Mouse (Mus musculus): ENCODE measurements at regions not wholly inside any gene's neighbourhood (a gene's known extent, or its start where the extent isn't known, plus 50 kb on each side); places are given as distances from the start of the nearest gene placed in this dataset.

- no peak for DNase-seq
- no peaks in the 10 kb centered on the region for H3K79me2 ChIP-seq (replicated peaks; ENCODE audit: control insufficient read depth, insufficient read depth, low read length)
- no peaks in the 10 kb centered on the region for H3K4me1 ChIP-seq (ENCODE audit: control insufficient read depth, insufficient read depth, low read length)
- no peak overlapping the region for H3K27ac ChIP-seq
- H3K4me3 ChIP-seq: no peak overlapping the region
- no peaks in the 10 kb centered on the region for H3K36me3 ChIP-seq (ENCODE audit: control insufficient read depth, insufficient read depth, low read length)
- 93% methylated on average over 2 of the region's 2 CpGs for WGBS
- intact Hi-C loops (cut with DNase I): no loop called here
- H3K27me3 ChIP-seq (ENCODE audit: control insufficient read depth, insufficient read depth, low read length): no peaks in the 10 kb centered on the region
- no peak overlapping the region for H3K9ac ChIP-seq (ENCODE audit: low read depth, low read length)
- TF ChIP-seq CTCF (IDR thresholded peaks at IDR 0.05): no peak
- TF ChIP-seq EP300 (IDR thresholded peaks at IDR 0.05; ENCODE audit: insufficient read depth, low read depth, low read length): no peak
- no peak for TF ChIP-seq POLR2A (IDR thresholded peaks at IDR 0.05; ENCODE audit: insufficient read depth, low read depth, low read length)
These were observed 124.5 kb upstream of the Syt13 start for GRCm38 (mm10) chr2:92790374-92790773.

- DNase-seq: no peak
- H3K4me3 ChIP-seq: no peak overlapping the region
- no peaks in the 10 kb centered on the region for H3K79me2 ChIP-seq (replicated peaks; ENCODE audit: control insufficient read depth, insufficient read depth, low read length)
- no peak overlapping the region for H3K27ac ChIP-seq
- no peaks in the 10 kb centered on the region for H3K4me1 ChIP-seq (ENCODE audit: control insufficient read depth, insufficient read depth, low read length)
- intact Hi-C loops (cut with DNase I): no loop called here
- H3K27me3 ChIP-seq (ENCODE audit: control insufficient read depth, insufficient read depth, low read length): no peaks in the 10 kb centered on the region
- H3K9ac ChIP-seq (ENCODE audit: low read depth, low read length): no peak overlapping the region
- WGBS: 94% methylated on average over 4 of the region's 4 CpGs
- no peak for TF ChIP-seq POLR2A (IDR thresholded peaks at IDR 0.05; ENCODE audit: insufficient read depth, low read depth, low read length)
- no peak for TF ChIP-seq EP300 (IDR thresholded peaks at IDR 0.05; ENCODE audit: insufficient read depth, low read depth, low read length)
- no peak for TF ChIP-seq CTCF (IDR thresholded peaks at IDR 0.05)
- no peaks in the 10 kb centered on the region for H3K36me3 ChIP-seq (ENCODE audit: control insufficient read depth, insufficient read depth, low read length)
These were observed 115.1 kb upstream of the Syt13 start for GRCm38 (mm10) chr2:92799770-92800169.

- no peaks in the 10 kb centered on the region for H3K36me3 ChIP-seq (ENCODE audit: control insufficient read depth, insufficient read depth, low read length)
- no peaks in the 10 kb centered on the region for H3K4me1 ChIP-seq (ENCODE audit: control insufficient read depth, insufficient read depth, low read length)
- no peaks in the 10 kb centered on the region for H3K27me3 ChIP-seq (ENCODE audit: control insufficient read depth, insufficient read depth, low read length)
- no peak for TF ChIP-seq EP300 (IDR thresholded peaks at IDR 0.05; ENCODE audit: insufficient read depth, low read depth, low read length)
- no peak for TF ChIP-seq CTCF (IDR thresholded peaks at IDR 0.05)
- no peak for TF ChIP-seq POLR2A (IDR thresholded peaks at IDR 0.05; ENCODE audit: insufficient read depth, low read depth, low read length)
- H3K27ac ChIP-seq: no peak overlapping the region
- 48% methylated on average over 5 of the region's 5 CpGs for WGBS
- no peak for DNase-seq
- H3K4me3 ChIP-seq: no peak overlapping the region
- intact Hi-C loops (cut with DNase I): no loop called here
- H3K79me2 ChIP-seq (replicated peaks; ENCODE audit: control insufficient read depth, insufficient read depth, low read length): no peaks in the 10 kb centered on the region
- no peak overlapping the region for H3K9ac ChIP-seq (ENCODE audit: low read depth, low read length)
These were observed 114.2 kb upstream of the Syt13 start for GRCm38 (mm10) chr2:92800667-92801066.

GRCm38 (mm10) chr2:92804916-92805315, 110.0 kb upstream of the Syt13 start:
- intact Hi-C loops (cut with DNase I): loop anchor here (2.0 kb wide), 1 partner anchor 62 kb away; no protein-coding TSS in a partner anchor
- H3K36me3 ChIP-seq (ENCODE audit: control insufficient read depth, insufficient read depth, low read length): no peaks in the 10 kb centered on the region
- 50% methylated on average over 1 of the region's 1 CpGs for WGBS
- DNase-seq: peak in 1 of 2 experiments; percentile 14
- H3K4me3 ChIP-seq: no peak overlapping the region
- TF ChIP-seq EP300 (IDR thresholded peaks at IDR 0.05; ENCODE audit: insufficient read depth, low read depth, low read length) (no peak), CTCF (IDR thresholded peaks at IDR 0.05) (no peak), POLR2A (IDR thresholded peaks at IDR 0.05; ENCODE audit: insufficient read depth, low read depth, low read length) (no peak)
- H3K79me2 ChIP-seq (replicated peaks; ENCODE audit: control insufficient read depth, insufficient read depth, low read length): no peaks in the 10 kb centered on the region
- H3K27me3 ChIP-seq (ENCODE audit: control insufficient read depth, insufficient read depth, low read length): no peaks in the 10 kb centered on the region
- no peaks in the 10 kb centered on the region; the same call in 1 of the 2 replicates for H3K4me1 ChIP-seq (ENCODE audit: control insufficient read depth, insufficient read depth, low read length)
- no peak overlapping the region for H3K9ac ChIP-seq (ENCODE audit: low read depth, low read length)
- no peak overlapping the region for H3K27ac ChIP-seq

GRCm38 (mm10) chr2:92805761-92806160, 109.1 kb upstream of the Syt13 start:
- WGBS: 51% methylated on average over 4 of the region's 4 CpGs
- no peak overlapping the region for H3K4me3 ChIP-seq
- intact Hi-C loops (cut with DNase I): loop anchor here (2.0 kb wide), 1 partner anchor 63 kb away; no protein-coding TSS in a partner anchor

GRCm38 (mm10) chr2:92806481-92807195, 108.3 kb upstream of the Syt13 start:
- Histone ChIP-seq H3K79me2 (replicated peaks; ENCODE audit: control insufficient read depth, insufficient read depth, low read length) (no peaks in the 10 kb centered on the region), H3K27me3 (ENCODE audit: control insufficient read depth, insufficient read depth, low read length) (no peaks in the 10 kb centered on the region), H3K27ac (no peak overlapping the region), H3K36me3 (ENCODE audit: control insufficient read depth, insufficient read depth, low read length) (no peaks in the 10 kb centered on the region), H3K4me1 (ENCODE audit: control insufficient read depth, insufficient read depth, low read length) (no peaks in the 10 kb centered on the region; the same call in none of the 2 replicates), H3K4me3 (no peak overlapping the region), H3K9ac (ENCODE audit: low read depth, low read length) (no peak overlapping the region)
- no peak for TF ChIP-seq CTCF (IDR thresholded peaks at IDR 0.05)
- no peak for TF ChIP-seq EP300 (IDR thresholded peaks at IDR 0.05; ENCODE audit: insufficient read depth, low read depth, low read length)
- no peak for TF ChIP-seq POLR2A (IDR thresholded peaks at IDR 0.05; ENCODE audit: insufficient read depth, low read depth, low read length)
- WGBS: 19% methylated on average over 6 of the region's 7 CpGs
- no peak for DNase-seq
- intact Hi-C loops (cut with DNase I): no loop called here

More at GRCm38 (mm10) chr2:92805761-92806160, 109.1 kb upstream of the Syt13 start:
- DNase-seq: no peak
- Histone ChIP-seq H3K4me1 (ENCODE audit: control insufficient read depth, insufficient read depth, low read length) (no peaks in the 10 kb centered on the region; the same call in none of the 2 replicates), H3K36me3 (ENCODE audit: control insufficient read depth, insufficient read depth, low read length) (no peaks in the 10 kb centered on the region), H3K27me3 (ENCODE audit: control insufficient read depth, insufficient read depth, low read length) (no peaks in the 10 kb centered on the region), H3K9ac (ENCODE audit: low read depth, low read length) (no peak overlapping the region), H3K79me2 (replicated peaks; ENCODE audit: control insufficient read depth, insufficient read depth, low read length) (no peaks in the 10 kb centered on the region), H3K27ac (no peak overlapping the region)
- TF ChIP-seq POLR2A (IDR thresholded peaks at IDR 0.05; ENCODE audit: insufficient read depth, low read depth, low read length): no peak
- no peak for TF ChIP-seq EP300 (IDR thresholded peaks at IDR 0.05; ENCODE audit: insufficient read depth, low read depth, low read length)
- no peak for TF ChIP-seq CTCF (IDR thresholded peaks at IDR 0.05)
